Mouse (Mus musculus) ES-E14 (cell line): Measurements from ENCODE around the gene B230217C12Rik.

ENCODE experiments used
- CHD2 ChIP-seq: IDR thresholded peaks from 2 replicates; pipeline ENCODE4 v1.6.1; 2014; ENCODE audit warnings: mild to moderate bottlenecking, low read depth, low read length, inconsistent platforms
- MAFK ChIP-seq: IDR thresholded peaks from 2 replicates; pipeline ENCODE4 v1.6.1; 2014; ENCODE audit warnings: mild to moderate bottlenecking, low read depth, low read length, inconsistent platforms; ENCODE audit not compliant: insufficient read depth
- ZC3H11A ChIP-seq: IDR thresholded peaks from 2 replicates; pipeline ENCODE4 v1.6.1; 2012; ENCODE audit warnings: low read depth, mild to moderate bottlenecking, inconsistent platforms, low read length, borderline replicate concordance
- ZNF384 ChIP-seq: IDR thresholded peaks from 2 replicates; pipeline ENCODE4 v1.6.1; 2012; ENCODE audit warnings: low read depth, low read length, inconsistent platforms

GRCm38 (mm10) chr11:97874396-97874795 lies 33.8 kb downstream of the B230217C12Rik start:
- no peak for TF ChIP-seq ZNF384
- no peak for TF ChIP-seq MAFK
- TF ChIP-seq ZC3H11A: no peak
- TF ChIP-seq CHD2: no peak
